Mouse (Mus musculus) embryonic facial prominence, embryonic 12.5 days (tissue): ENCODE measurements around the gene Slc13a4. TPM values are rescaled to one million over a fixed set of nuclear protein-coding genes. Genes with fewer than 3 reads are reported as not detected.

Source experiments
- ATAC-seq: fragments of 200-750 bp; cut with Nextera tagmentation; 2 replicates; pipeline ENCODE4 v1.8.0; 2017; ENCODE audit not compliant: insufficient number of reproducible peaks, insufficient read depth, low FRiP score, low TSS enrichment
- H3K27ac ChIP-seq: fragments of 300-500 bp; sonication (generic); 2 replicates; pipeline ENCODE4 v1.5.1; 2016; ENCODE audit warnings: mild to moderate bottlenecking
- H3K27me3 ChIP-seq: fragments of 300-500 bp; sonication (generic); 2 replicates; pipeline ENCODE4 v1.6.1; 2016; ENCODE audit warnings: mild to moderate bottlenecking, moderate library complexity
- H3K36me3 ChIP-seq: fragments of 300-500 bp; sonication (generic); 2 replicates; pipeline ENCODE4 v1.6.1; 2016; ENCODE audit warnings: mild to moderate bottlenecking
- H3K4me1 ChIP-seq: fragments of 300-500 bp; sonication (generic); 2 replicates; pipeline ENCODE4 v1.6.1; 2016
- H3K4me2 ChIP-seq: fragments of 300-500 bp; sonication (generic); replicated peaks from 2 replicates; pipeline ENCODE4 v1.6.1; 2016; ENCODE audit warnings: mild to moderate bottlenecking, moderate library complexity
- H3K4me3 ChIP-seq: fragments of 300-500 bp; sonication (generic); 2 replicates; pipeline ENCODE4 v1.5.1; 2016; ENCODE audit warnings: mild to moderate bottlenecking
- H3K9ac ChIP-seq: fragments of 300-500 bp; sonication (generic); 2 replicates; pipeline ENCODE4 v1.6.1; 2016; ENCODE audit warnings: mild to moderate bottlenecking, moderate library complexity
- H3K9me3 ChIP-seq: fragments of 300-500 bp; sonication (generic); 2 replicates; pipeline ENCODE4 v1.6.1; 2016; ENCODE audit warnings: mild to moderate bottlenecking, moderate library complexity
- WGBS: fragments of 180-500 bp; shearing (Covaris S2); methylation state at CpG from one replicate; pipeline ENCODE4 v1.1.7; 2016; 5-methylcytosine and 5-hydroxymethylcytosine counted together
- polyA plus RNA-seq: library from polyadenylated mRNA; unstranded; fragments of >200 nt; fragmentation: Nextera tagmentation; extraction: Ambion mirVana; gene quantifications from 2 replicates; pipeline ENCODE4 v1.2.1, GENCODE M21; 2016

Gene Slc13a4
- polyA plus RNA-seq, 1 experiment from 2014 or later: 0.59 TPM

- H3K27me3 ChIP-seq: no peaks in the 10 kb centered on the region
- no peak overlapping the region for H3K9ac ChIP-seq
- H3K4me2 ChIP-seq: no peak overlapping the region
- no peaks in the 10 kb centered on the region for H3K4me1 ChIP-seq
- H3K36me3 ChIP-seq: no peaks in the 10 kb centered on the region
- H3K27ac ChIP-seq: no peak overlapping the region
- ATAC-seq: no peak
- H3K9me3 ChIP-seq: no peaks in the 10 kb centered on the region
- WGBS: 92% methylated on average over 7 of the region's 7 CpGs
- H3K4me3 ChIP-seq: no peak overlapping the region
These were observed 5.3 kb downstream of the Slc13a4 start for GRCm38 (mm10) chr6:35302581-35302980.

DNA sequence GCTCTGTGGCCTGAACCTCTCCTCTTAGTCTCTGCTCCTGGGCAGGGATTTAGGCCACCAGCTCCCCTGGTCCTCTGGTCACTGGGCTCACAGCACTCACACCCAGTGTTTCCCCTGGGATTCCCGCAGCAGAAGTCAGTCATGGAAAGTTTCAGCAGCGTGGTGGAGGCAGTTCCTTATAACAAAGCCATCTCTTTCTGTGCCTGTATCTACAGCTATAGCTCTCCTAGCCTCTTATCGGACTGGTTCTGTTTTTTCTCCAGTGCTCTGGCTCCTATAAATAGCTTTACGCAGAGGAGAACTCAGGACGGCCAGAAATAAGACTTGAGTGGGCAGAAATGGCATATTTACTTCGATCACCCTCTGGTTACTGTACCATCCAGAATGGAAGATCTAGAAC, 9.6 kb downstream of the Slc13a4 start:
- no peak overlapping the region for H3K4me3 ChIP-seq
- H3K4me1 ChIP-seq: no peaks in the 10 kb centered on the region
- ATAC-seq: no peak
- no peaks in the 10 kb centered on the region for H3K9me3 ChIP-seq
- H3K36me3 ChIP-seq: no peaks in the 10 kb centered on the region
- no peak overlapping the region for H3K4me2 ChIP-seq
- H3K27me3 ChIP-seq: no peaks in the 10 kb centered on the region
- WGBS: 86% methylated on average over 6 of the region's 6 CpGs
- no peak overlapping the region for H3K9ac ChIP-seq
- H3K27ac ChIP-seq: no peak overlapping the region

DNA sequence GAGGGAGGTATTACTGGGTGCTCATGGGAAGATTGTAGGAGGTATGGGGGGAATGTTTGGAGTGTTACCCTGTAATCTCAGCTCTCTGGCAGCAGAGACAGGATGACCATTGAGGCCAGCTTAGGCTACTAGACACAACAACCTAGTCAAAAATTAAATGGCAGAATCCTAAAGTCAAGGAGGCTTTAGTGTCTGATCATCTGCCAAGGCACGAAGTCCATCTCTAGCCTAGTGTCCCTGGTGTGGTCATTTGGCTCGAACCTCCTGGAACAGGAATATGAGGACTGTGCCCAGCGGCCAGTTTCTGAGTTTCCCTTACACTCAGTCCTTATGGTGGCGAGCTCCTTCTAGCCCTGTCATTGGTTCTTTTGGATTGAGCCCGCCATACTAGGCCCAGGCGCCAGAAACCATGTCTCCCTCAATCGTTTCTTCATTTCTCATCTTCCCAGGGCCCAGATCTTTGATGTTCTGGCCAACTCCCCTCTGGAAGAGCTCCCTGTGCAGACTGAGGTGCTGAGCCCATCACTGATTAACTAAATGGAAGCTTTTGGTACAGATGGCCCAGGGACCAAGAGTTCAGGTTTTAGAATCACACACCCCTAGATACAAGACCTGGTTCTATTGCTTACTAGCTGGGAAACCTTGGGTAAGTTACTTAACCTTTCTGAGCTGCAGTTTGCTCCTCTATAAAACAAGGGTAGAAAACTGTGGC, 10.3 kb downstream of the Slc13a4 start:
- Histone ChIP-seq H3K9ac (no peak overlapping the region), H3K4me3 (no peak overlapping the region), H3K9me3 (no peaks in the 10 kb centered on the region), H3K27me3 (no peaks in the 10 kb centered on the region), H3K4me1 (no peaks in the 10 kb centered on the region), H3K4me2 (no peak overlapping the region), H3K27ac (no peak overlapping the region), H3K36me3 (no peaks in the 10 kb centered on the region)
- WGBS: 88% methylated on average over 7 of the region's 7 CpGs
- ATAC-seq: no peak

GRCm38 (mm10) chr6:35297001-35297400, 10.9 kb downstream of the Slc13a4 start:
- no peak overlapping the region for H3K4me3 ChIP-seq
- H3K4me1 ChIP-seq: no peaks in the 10 kb centered on the region
- no peak overlapping the region for H3K27ac ChIP-seq
- no peaks in the 10 kb centered on the region for H3K9me3 ChIP-seq
- ATAC-seq: no peak
- no peak overlapping the region for H3K4me2 ChIP-seq
- no peaks in the 10 kb centered on the region for H3K36me3 ChIP-seq
- 71% methylated on average over 2 of the region's 2 CpGs for WGBS
- no peak overlapping the region for H3K9ac ChIP-seq
- no peaks in the 10 kb centered on the region for H3K27me3 ChIP-seq

- no peaks in the 10 kb centered on the region for H3K27me3 ChIP-seq
- no peaks in the 10 kb centered on the region for H3K36me3 ChIP-seq
- no peak for ATAC-seq
- H3K4me3 ChIP-seq: no peak overlapping the region
- 93% methylated on average over 2 of the region's 2 CpGs for WGBS
- H3K9me3 ChIP-seq: no peaks in the 10 kb centered on the region
- H3K4me2 ChIP-seq: no peak overlapping the region
- no peaks in the 10 kb centered on the region for H3K4me1 ChIP-seq
- no peak overlapping the region for H3K9ac ChIP-seq
- H3K27ac ChIP-seq: no peak overlapping the region
These were observed 13.0 kb downstream of the Slc13a4 start for GRCm38 (mm10) chr6:35294964-35295363.

DNA sequence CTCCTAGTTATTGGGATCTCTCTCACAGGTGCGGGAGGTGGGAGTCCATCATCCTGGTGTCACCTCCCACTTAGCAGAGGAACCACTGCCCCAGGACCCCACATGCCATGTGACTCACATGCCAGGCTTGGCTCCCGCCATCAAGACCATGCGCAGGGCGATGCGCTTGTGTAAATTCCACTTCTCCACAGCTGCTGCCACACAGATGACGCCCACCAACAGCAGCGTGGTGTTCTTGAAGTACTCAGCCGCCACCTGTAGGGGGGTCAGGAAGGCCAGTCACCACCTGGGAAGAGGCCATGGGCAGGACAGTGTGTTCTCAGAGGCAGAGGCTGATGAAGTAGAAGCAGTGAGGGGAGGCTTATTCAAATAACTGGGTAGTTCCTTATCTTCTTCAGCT, 18.3 kb downstream of the Slc13a4 start:
- no peaks in the 10 kb centered on the region for H3K9me3 ChIP-seq
- H3K4me3 ChIP-seq: no peak overlapping the region
- no peaks in the 10 kb centered on the region for H3K27me3 ChIP-seq
- no peak overlapping the region for H3K9ac ChIP-seq
- ATAC-seq: no peak
- H3K4me1 ChIP-seq: 0 out of 2 replicates have a peak, but pooled peaks cover 11% of the 10 kb centered on the region
- no peak overlapping the region for H3K27ac ChIP-seq
- 87% methylated on average over 8 of the region's 8 CpGs for WGBS
- H3K36me3 ChIP-seq: no peaks in the 10 kb centered on the region
- H3K4me2 ChIP-seq: no peak overlapping the region

DNA sequence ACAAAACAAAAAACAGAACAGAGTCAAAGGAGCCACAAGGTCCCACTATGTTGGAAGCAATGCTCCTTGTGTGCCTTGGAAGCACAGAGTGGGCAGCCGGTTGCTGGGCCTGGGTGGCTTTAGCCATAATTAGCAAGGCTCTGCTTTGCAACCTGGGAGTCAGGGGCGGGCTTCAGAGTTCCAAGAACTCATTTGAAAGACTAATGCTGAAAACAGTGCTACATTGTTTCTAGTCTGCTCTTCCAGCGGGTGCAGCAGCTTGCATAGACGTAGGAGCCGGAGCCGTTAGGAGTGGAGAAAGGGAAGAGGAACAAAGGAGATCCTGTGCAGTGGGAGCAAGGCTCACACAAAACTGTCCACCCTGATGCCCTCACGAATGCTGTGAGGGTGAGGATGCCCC, 19.0 kb downstream of the Slc13a4 start:
- WGBS: 18% methylated on average over 7 of the region's 7 CpGs
- Histone ChIP-seq H3K36me3 (no peaks in the 10 kb centered on the region), H3K9ac (no peak overlapping the region), H3K4me3 (no peak overlapping the region), H3K27me3 (no peaks in the 10 kb centered on the region), H3K27ac (no peak overlapping the region), H3K4me1 (0 out of 2 replicates have a peak, but pooled peaks cover 11% of the 10 kb centered on the region), H3K9me3 (no peaks in the 10 kb centered on the region), H3K4me2 (no peak overlapping the region)
- no peak for ATAC-seq

DNA sequence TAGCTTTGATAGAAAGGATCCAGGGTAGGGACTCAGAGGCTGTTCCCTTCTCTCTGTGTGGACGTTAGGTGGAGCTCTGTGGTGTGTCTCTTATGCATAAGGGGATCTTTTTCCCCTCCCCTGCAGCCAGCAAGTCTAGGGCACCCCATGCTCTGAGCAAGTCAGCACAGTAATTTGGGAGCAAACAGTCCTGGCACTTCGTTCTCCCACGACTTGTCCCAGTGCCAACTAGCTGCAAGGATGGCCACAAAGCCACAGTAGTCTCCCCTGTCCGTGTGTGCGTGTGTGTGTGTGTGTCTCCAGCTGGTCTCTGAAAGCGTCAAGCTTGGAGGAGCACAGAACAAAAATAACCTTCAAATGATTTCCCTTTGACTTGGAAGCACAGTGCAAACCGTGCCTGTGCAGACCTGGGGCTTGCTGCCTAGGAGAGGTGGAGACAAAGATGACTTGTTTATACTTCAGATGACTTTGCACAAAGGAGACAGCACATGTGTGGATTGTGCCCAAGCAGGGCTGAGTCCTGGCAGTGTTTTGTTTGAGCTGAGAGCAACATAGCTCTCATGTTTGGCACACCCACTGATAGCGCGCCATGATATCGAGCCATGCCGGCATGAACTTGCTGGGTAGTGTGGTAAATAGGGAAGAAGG, 19.7 kb downstream of the Slc13a4 start:
- H3K4me1 ChIP-seq: 0 out of 2 replicates have a peak, but pooled peaks cover 11% of the 10 kb centered on the region
- H3K36me3 ChIP-seq: no peaks in the 10 kb centered on the region
- H3K27ac ChIP-seq: no peak overlapping the region
- no peaks in the 10 kb centered on the region for H3K27me3 ChIP-seq
- no peak overlapping the region for H3K4me2 ChIP-seq
- H3K9ac ChIP-seq: no peak overlapping the region
- 0 out of 2 replicates have a peak, but pooled peaks have one; percentile 25 for ATAC-seq
- H3K9me3 ChIP-seq: no peaks in the 10 kb centered on the region
- 68% methylated on average over 11 of the region's 11 CpGs for WGBS
- no peak overlapping the region for H3K4me3 ChIP-seq

- H3K36me3 ChIP-seq: no peaks in the 10 kb centered on the region
- no peak overlapping the region for H3K4me2 ChIP-seq
- ATAC-seq: no peak
- H3K27me3 ChIP-seq: no peaks in the 10 kb centered on the region
- no peaks in the 10 kb centered on the region for H3K9me3 ChIP-seq
- no peaks in the 10 kb centered on the region for H3K4me1 ChIP-seq
- WGBS: 78% methylated on average over 10 of the region's 10 CpGs
- H3K9ac ChIP-seq: no peak overlapping the region
- H3K27ac ChIP-seq: no peak overlapping the region
- H3K4me3 ChIP-seq: no peak overlapping the region
These were observed 28.6 kb downstream of the Slc13a4 start for GRCm38 (mm10) chr6:35279306-35279705.

GRCm38 (mm10) chr6:35277903-35278587, 29.9 kb downstream of the Slc13a4 start:
- 55% methylated on average over 10 of the region's 10 CpGs for WGBS
- no peak overlapping the region for H3K27ac ChIP-seq
- no peak overlapping the region for H3K4me2 ChIP-seq
- H3K9me3 ChIP-seq: no peaks in the 10 kb centered on the region
- H3K4me1 ChIP-seq: no peaks in the 10 kb centered on the region
- H3K9ac ChIP-seq: no peak overlapping the region
- ATAC-seq: no peak
- no peaks in the 10 kb centered on the region for H3K27me3 ChIP-seq
- no peak overlapping the region for H3K4me3 ChIP-seq
- H3K36me3 ChIP-seq: no peaks in the 10 kb centered on the region

DNA sequence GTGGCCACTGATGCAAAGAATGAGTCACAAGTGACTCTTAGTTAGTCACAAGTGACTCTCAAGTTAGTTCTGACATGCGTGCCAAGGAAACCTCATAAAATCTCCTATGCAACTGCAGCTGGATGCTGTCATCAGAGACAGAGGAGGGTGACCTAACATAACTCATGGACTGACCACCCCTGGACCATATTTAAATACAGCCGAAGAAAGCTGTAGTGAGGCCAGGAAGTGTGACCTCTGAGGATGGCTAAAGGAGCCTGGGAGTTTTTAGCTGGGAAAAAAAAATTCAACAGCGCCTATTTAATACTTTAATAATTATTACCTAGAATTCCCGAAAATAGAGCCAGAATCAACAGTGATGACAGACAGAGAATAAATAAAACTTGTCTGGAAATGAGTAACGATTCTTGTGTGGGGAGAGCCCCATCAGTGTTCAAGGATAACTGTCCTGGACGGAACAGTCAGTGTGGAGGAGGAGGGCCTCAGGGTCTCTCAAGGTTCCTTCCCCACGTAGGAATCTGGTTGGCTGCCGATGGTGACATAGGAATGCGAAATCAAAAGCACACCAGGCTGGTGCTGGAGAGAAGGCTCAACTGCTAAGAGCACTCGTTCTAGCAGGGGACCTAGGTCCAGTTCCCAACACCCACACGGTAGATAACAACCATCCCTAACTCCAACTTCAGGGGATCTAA, 34.4 kb downstream of the Slc13a4 start:
- WGBS: 79% methylated on average over 11 of the region's 11 CpGs
- H3K27me3 ChIP-seq: no peaks in the 10 kb centered on the region

More for the DNA sequence above, 34.4 kb downstream of the Slc13a4 start:
- Histone ChIP-seq H3K4me3 (no peak overlapping the region), H3K36me3 (no peaks in the 10 kb centered on the region), H3K27ac (no peak overlapping the region), H3K9ac (no peak overlapping the region), H3K4me1 (no peaks in the 10 kb centered on the region), H3K4me2 (no peak overlapping the region), H3K9me3 (no peaks in the 10 kb centered on the region)
- no peak for ATAC-seq
